Mouse (Mus musculus): ENCODE measurements at regions not wholly inside any gene's neighbourhood (a gene's known extent, or its start where the extent isn't known, plus 50 kb on each side); places are given as distances from the start of the nearest gene placed in this dataset.
A peak's percentile ranks its signal among the peaks of the same experiment; 100 is the strongest.

- no peak for DNase-seq
Measured at GRCm38 (mm10) chr7:93795210-93795609, 715.5 kb downstream of the Fam181b start.

DNA sequence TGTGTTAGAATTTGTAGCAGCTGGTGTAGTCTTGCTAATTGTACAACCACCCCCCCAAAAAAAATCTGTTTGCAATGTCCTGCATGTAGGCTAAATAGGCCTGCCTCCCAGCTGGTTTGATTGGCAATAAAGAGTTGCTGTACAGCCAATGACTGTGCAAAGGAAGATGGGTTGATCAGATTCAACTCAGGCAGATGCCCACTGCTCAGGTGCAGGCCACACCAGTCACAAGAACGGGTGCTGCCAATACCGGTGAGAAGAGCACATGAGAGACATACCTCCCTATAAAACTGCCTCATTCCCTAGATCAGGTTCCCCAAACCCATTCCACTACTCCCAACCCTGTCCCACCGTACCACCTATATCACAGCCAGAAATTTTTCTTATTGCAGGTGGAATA is 756.0 kb downstream of the Fam181b start:
- no peak for DNase-seq

DNA sequence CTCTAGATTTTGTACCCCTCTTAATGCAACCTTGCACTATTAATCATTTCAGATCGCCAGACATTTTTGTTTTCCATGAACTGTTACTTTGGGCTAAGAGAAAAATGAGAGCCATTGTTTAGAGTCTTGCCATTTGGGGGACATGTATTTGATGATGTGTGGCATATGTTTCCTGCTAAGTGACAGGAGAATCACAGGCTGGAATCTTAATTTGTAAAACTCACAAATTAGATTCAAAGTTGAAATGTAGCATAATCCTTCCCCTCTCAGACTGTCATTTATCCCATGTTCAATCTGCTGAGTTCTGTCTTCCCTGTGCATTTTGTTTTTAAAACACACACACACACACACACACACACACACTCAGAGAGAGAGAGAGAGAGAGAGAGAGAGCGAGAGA is 756.5 kb downstream of the Fam181b start:
- DNase-seq = no peak

GRCm38 (mm10) chr7:93855025-93855424 is 775.4 kb downstream of the Fam181b start:
- DNase-seq = no peak

DNA sequence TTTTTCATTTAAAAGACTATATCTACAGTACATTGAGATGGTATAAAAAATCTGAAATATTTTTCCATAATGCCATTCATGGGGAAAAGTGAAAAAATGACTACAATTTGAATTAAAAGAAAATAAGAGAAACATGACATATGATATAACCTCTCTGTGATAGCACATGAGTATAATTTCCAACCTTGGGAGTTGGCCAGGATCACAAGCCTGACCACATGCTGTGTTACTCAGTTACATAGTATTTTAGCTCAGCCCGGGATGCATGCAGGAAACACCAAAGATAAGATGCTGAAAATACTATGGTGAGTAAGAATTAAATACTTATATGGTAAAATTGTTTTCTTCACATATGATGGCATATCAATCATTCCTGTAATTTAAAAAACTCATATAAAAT is 814.0 kb downstream of the Fam181b start:
- DNase-seq = no peak

DNA sequence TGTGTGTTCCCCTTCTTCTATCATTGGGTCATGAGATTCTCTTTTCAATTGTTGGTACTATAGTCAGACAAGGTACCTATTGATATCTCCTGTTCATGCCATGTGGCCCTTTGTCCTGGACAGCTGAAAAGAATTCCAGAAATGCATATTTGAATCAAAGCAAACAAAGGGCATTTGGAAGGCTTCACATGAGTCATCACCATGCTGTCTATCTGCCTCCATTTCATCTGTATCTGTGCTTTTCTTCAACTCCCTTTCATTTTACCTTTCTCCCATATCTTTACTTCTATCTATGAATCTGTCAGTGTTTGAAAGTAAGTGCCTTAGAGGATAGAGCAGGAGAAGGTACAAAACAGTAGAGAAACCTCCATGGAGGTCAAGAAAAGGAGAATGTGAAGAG is 817.3 kb downstream of the Fam181b start:
- DNase-seq = no peak

DNA sequence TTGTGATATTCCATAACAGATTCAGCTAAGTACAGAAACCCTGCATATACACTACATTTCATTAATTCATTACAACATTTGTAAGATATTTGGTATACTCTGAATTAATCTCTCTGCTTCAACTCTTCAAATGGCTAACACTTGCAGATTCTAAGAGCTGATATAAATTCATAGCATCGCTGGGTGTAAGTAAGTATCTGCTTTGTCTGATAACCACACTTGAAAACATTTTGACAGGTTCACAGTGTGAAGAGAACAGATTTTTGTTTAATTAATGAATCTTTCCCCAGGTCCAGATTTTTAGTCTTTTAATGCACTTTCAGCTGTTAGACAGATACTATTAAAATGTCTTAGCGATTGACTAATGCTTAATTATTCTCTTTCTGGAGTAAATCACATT is 823.1 kb downstream of the Fam181b start:
- DNase-seq = no peak

DNA sequence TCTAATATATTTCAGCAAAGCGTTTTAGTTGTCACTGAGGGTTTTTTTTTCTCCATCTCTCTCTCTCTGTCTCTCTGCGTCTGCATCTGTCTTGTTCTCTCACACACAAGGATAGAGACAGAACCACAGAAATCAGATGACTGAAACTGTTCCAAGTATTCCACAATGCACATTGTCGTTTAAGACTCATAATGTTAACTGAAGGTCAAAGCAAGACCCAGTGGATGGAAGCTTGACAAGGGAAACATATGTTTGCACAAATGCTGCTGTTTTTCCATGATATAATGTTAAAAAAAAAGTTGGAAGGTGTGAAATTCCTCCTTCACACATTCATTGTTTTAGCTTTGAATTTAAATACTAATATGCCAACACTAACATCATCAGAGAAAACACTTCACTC is 857.3 kb downstream of the Fam181b start:
- DNase-seq = no peak

GRCm38 (mm10) chr7:93982103-93982502 is 902.4 kb downstream of the Fam181b start:
- peak; percentile 1 for DNase-seq

- no peak for DNase-seq
Measured at GRCm38 (mm10) chr7:94002780-94003179, 923.1 kb downstream of the Fam181b start.

GRCm38 (mm10) chr7:94042466-94043030 is 962.9 kb downstream of the Fam181b start:
- DNase-seq = peak; percentile 5

GRCm38 (mm10) chr7:94045428-94045827 is 965.8 kb downstream of the Fam181b start:
- peak; percentile 2 for DNase-seq

GRCm38 (mm10) chr7:94046029-94046428 is 966.4 kb downstream of the Fam181b start:
- no peak for DNase-seq

DNA sequence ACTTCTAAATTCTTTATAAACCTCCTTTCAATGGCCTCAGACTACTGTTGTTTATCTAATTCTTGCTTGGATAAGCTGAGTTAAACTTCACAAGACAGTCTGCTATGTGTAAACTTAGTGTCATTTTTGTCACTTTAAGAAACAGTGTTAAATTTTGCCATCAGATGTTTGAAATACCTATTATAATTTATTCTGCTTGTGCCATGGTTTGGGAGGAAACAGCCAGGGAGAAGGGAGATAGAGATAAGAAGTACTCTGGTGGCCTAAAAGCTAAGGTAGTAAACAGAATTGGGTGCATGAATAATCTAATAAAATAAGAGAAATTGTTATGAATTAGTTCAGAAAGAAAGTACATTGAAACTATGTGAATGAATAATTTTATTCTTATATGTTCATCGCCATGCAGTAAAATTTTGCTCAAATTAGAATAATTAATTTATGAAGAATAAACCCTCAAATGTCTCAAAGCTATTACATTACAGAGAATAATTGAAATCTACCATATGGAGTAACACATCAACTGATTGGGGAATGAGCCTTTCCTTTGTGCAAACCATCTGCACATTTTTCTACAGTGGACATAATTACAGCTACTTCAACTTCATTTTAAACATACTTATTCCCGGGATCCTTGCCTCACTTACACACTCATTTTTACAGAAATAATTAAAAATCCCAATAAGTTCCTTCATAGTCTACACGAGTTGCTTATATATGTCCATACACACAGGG is 982.3 kb downstream of the Fam181b start:
- DNase-seq = no peak
